Mouse (Mus musculus) left cerebral cortex, postnatal 10 days (tissue): Measurements from ENCODE around the gene Rnf141. TPM values are rescaled to one million over a fixed set of nuclear protein-coding genes. Genes with fewer than 3 reads are reported as not detected.

Experiments
- DNase-seq, 2 experiments: peaks; one replicate each; pipeline ENCODE4 v3.0.0; 2021 to 2022; ENCODE audit warnings: low spot score in 2 of 2, mixed read lengths in 1 of 2; ENCODE audit errors: extremely low spot score in 1 of 2
- intact Hi-C: fragments of 180-260 bp; cut with DNase I; formaldehyde crosslinking; loops from one replicate; pipeline ENCODE4 v1.15.1; 2025
- total RNA-seq, 2 experiments: library from RNA; stranded (reverse); gene quantifications; 2 replicates each; pipeline ENCODE4 v1.2.3; 2021

The Rnf141 gene
- total RNA-seq, 2 experiments from 2014 or later, result 80.4 to 98.7 TPM

DNA sequence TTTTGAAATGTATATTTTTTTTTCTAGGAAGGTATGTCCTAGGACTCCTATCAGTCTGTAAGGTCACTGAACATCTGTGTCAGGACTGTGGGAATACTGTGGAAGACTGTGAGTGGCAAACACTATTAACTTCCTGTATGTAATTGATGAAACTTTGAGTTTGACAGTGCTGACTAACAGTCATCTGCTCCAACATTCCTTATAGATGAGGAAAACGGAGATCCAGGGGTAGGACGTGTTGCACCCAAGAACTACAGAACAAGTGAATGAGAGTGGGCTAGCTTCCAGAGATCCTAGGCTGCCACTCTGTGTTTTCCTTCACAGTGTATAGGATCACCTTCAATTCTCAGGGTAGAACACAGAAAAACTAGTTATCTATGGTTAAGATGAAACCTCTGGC, 3.1 kb upstream of the Rnf141 start:
- intact Hi-C loops, result loop anchor here (10.0 kb wide), 1 partner anchor 167 kb away; no protein-coding TSS in a partner anchor
- no peak for DNase-seq

DNA sequence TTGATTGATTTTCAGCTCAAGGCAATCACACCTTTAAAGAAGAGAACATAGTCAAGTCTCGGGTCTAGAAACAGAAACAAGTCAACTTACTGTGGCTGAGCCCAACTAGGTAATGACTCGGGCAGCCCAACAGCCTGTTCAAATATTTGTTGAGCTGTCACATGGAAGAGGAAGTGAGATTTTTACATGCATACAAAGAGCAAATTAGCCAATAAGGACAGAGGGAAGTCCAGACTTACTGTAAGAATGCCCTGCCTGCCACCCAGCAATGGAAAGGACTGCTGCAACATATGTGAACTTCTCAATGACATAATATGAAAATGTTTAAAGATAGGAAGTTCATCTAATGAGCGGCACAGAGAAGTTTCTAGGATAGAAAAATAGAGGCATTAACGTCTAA, 3.9 kb downstream of the Rnf141 start:
- intact Hi-C loops, result loop anchor here (10.0 kb wide), 1 partner anchor 174 kb away; no protein-coding TSS in a partner anchor
- no peak for DNase-seq

DNA sequence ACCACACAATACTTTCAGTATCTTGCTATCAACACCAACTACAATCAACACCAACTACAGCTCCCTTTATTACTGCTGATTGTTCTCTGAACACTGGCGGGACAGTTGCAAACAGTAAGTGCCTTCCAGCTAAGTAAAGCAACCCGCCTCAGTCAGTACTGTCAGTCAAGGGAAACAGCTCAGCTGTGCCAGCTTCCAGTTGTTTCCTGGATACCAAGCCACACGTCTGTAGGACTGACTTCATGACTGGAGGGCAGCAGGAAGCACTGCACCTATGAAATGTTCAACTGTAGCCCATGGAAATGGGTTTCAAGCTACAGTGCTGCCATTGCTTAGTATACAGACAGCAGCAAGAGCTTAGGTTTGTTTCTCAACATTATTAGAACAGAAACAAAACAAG, 9.7 kb downstream of the Rnf141 start:
- intact Hi-C loops, result no loop called here
- DNase-seq, result no peak

DNA sequence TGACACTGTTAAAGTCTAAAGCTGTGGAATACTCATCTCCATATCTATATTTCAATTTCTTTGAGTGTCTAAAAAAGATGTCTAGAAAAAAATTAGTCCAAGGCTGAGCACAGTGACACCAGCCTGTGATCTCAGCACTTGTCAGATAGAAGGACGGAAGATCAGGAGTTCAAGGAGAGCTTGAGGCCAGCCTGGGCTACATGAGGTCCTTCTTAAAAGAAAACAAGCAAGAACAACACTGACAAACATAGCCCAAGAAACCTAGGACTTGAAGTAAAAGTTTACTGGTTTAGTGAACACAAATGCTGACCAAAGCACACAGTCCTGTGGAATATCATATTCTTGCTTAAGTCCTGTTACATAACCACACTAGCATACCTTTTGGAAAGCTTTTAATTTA, 10.2 kb downstream of the Rnf141 start:
- no peak for DNase-seq
- intact Hi-C loops, result no loop called here

DNA sequence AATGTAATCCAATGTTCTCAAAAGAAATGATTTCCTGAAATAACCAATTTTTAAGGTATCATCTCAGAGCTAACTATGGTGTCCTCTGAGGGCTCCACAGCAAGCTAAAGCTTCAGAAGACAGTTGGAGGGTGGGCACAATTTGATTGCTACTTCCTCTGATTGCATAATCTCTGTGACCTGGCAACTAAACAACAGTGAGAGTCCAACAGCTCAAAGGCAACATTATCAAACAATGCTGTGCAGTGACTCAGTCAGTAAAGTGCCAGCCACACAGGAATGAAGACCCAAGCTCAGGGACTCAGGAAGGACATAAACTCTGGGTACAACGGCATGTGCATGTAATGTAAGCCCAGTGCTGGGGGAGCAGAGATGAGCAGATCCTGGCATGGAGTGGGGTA, 11.2 kb downstream of the Rnf141 start:
- DNase-seq, result no peak

DNA sequence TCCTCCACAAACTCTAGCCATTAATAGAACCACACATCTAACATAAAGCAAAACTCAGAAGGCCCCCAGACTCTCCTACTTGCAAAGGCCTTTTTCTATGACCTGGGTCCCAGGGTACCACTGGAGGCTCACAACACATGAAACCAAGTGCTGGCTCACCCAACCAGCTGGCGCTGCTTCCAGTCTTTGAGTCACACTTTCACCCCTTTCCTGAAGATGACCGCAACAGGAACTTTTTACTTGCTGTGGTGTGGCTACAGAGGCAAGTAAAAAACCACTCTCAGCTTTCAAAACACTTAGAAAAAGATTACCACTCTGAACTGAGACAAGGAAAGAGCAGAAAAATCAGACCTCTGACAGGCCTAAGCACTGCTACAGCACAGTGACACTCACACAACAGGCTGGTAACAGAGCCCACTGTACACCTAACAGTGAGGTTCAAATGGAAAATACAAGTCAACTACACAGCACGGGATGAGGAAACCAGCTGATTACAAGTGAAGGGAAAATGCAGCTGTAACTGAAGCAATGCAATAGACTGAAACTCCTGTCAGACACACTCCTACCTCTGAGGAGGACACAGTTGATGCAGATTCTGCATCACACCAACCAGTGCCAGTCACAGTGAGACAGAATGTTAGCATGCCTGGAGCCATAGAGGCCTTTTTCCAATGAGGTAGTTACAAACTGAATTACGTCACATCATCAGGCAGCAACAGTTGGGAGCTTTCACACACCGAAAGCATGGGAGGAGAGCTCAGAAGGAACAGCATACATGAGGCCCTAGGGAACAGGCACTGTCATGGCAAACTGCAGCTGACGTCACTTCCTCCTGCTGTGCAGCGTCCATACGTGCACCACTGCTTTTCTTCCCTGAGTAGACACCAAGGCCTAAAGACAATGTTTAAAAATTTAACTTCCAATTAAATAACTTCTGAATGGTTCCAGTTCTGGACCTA, 20.0 kb downstream of the Rnf141 start:
- no peak for DNase-seq
- intact Hi-C loops, result no loop called here

More for the DNA sequence above, 11.2 kb downstream of the Rnf141 start:
- intact Hi-C loops, result no loop called here

DNA sequence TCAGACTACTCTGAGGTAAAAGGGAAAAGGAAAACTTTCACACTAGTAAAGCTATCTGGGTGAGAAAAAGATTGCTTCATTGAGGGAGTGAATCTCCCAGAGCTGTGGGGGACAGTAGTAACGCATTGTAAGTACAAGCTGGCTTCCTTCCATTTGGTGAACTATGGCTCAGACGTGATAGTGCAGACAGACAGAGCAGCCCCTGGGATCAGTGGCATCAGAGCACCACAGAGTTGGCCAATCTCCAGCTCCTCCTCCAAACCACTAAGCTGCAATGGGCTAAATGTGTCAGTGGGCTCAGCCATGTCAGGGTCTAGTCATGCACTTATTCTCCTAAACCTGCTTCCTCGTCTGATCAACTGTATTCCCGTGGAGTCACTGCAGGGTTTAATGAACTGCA, 20.7 kb downstream of the Rnf141 start:
- intact Hi-C loops, result no loop called here
- DNase-seq, result no peak

DNA sequence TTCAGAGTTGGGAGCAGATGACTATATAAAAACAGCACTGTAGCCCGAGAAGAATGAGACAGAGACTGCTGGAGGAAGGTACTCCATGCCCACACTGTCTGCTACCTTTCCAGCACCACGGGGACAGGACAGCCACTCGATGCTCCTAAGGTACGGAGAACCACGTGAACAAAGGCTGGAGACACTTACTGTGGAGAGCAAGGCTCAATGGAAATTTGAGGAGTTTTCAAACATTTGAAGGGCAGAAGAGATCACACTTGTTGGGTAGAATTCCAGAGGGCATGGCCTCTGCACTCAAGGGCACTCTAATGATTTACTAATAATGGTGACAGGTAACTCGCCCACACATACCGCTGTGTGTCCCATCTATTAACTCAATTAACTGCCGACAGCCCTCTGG, 21.2 kb downstream of the Rnf141 start:
- intact Hi-C loops, result no loop called here
- no peak for DNase-seq

DNA sequence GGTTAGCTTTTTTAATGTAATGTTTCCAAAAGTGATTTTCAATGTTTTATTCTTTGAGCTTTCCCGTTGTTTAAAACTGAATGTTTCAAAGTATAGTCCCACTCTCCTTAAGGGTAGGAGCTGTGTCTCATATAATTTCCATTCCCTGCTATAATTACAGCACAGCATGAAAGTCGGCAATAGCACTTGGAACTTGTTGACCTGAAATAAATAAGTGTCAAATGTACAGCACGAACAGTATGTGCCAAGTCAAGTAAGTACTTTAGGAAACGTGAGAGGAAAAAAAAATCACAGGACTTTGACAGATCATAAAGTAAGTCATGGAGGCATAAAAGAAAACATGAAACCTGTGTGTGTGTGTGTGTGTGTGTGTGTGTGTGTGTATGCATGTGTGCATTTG, 22.2 kb downstream of the Rnf141 start:
- intact Hi-C loops, result no loop called here
- no peak for DNase-seq

DNA sequence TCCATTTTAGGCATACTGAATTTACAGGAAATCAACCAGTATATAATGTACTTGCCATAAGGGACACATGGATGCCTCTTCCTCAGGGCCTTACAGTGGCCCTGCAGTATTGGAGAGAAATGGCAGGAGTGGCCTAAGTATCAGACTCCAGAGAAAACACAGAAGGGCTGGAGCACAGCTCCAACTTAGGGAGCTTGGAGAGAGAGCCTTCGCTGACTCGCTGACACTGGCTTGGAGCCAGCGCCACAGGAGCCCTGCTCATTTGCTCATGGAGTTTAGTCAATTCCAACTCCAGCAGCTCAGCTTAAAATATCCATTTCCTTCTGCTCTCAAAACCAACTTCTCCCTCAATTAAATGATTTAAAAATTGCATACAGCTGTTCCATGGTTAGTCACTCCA, 22.6 kb downstream of the Rnf141 start:
- intact Hi-C loops, result no loop called here
- DNase-seq, result peak; percentile 35 to 82

DNA sequence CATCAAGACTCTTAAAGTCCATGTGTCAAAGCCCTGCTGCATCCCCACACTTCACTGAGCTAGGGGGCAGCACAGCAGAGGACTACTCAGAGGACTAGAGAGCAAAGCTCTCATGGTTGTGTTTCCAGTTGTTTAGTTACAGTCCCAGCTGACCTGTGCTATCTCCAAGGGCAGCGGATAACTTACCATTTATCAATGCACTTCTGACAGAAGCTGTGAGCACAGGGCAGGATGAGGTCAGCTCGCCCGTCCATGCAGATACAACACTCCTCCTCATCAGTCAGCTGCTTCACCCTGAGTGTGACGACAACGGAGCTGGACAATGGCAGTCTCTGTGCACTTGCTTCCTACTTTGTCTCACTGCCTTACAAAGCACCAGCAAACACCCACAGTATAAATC, 23.2 kb downstream of the Rnf141 start:
- intact Hi-C loops, result no loop called here
- no peak for DNase-seq

DNA sequence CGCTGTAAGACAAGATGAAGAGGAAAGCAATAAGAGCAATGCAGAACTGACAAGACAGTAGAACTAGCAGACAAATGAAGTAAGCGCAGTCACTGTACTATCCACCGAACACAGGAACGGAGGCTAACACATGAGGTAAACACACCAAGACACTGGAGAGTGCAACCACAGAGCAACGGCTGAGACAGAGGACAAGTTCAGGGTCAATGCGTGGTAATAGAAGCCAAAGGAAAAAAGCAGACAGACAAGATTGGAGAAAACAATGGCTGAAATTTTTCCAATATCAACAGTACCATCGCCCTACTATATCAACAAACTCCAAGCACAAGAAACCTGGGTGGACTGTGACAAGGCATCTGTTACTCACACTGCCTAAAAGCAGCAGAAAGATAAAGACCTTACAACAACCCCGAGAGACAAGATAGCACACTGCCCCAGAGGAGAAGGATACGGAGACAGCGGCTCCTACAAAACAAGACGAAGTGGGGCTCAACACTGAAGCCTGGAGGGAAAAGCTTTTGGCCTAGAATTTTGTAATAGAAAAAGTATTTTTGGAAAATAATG, 25.4 kb downstream of the Rnf141 start:
- DNase-seq, result no peak
- intact Hi-C loops, result no loop called here

DNA sequence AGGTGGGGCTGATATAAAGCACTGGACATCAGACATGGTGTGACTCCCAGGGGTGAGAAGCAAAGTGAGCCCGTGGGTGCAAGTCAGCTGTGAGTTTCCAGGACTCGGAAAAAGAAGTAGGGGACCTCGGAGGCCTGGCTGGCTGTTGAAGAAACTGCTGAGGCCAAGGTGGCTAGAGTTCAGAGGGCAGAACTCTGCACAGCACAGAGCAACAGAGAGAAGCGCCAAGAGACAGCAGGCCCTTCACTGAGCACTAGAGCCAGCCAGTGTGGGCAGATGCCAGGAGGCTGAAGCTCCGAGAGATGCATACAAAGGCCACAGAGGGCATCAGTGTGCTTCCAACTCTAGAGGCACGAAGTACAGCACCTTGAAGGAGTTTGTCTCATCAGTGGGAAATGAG, 26.1 kb downstream of the Rnf141 start:
- intact Hi-C loops, result no loop called here
- no peak for DNase-seq

DNA sequence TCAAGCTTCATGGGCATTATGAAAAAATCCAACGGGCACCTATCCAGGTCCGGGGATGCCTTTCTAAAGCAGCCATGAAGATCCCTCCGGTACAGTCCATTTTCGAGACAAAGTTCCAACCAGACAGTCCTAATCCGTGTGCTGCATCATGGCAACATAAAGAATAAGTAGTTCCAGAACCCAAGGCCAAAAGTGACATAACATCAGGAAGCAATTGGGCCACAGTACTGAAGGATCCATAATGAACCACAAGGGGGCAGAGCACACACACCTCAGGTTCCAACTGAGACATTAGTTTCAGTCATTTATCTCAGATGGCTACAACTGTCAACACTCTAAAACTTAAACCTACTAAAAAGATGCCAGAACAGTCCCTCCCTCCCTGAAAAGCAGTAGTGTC, 28.2 kb downstream of the Rnf141 start:
- DNase-seq, result peak in 1 of 2 experiments; percentile 62
- intact Hi-C loops, result loop anchor here (1.0 to 2.0 kb wide), 2 partner anchors 115 to 199 kb away; no protein-coding TSS in a partner anchor

DNA sequence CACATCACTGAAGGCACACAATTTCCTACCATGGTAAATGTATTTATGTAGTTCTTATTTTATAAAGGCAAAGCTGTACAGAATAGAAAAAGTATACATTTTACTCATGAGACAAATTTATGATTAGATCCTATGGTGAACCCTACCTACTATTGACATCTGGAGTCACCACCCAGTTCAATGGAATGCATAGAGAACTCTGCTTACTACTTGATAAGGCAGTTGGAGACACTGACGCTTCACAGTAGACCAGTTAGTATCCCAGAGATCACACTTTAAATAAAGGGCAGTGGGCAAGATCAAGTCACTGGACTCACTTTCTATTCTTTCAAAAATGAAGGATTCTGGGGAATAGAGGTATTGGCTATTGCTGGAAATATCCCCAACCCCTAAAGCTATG, 30.3 kb downstream of the Rnf141 start:
- DNase-seq, result no peak
- intact Hi-C loops, result no loop called here

DNA sequence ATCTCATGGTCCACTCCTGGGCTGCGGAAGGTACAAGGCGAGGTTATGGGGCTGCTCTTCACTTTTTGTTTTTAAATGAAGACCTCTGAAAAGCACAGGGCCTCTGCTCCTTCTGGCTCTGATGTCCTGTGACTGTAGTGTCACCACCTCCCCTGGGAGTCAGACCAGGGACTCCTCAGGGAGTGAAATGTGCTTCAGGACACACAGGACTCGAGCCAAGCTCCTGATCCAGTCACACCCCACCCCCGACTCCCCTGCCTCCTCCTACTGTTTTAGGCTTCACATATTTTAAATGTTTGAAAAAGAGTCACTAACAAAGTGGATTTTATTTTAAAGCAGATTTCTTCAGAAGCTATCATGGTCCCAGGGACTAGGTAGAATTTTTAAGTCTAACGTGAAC, 32.7 kb downstream of the Rnf141 start:
- peak in 1 of 2 experiments; percentile 55 for DNase-seq
- intact Hi-C loops, result no loop called here

DNA sequence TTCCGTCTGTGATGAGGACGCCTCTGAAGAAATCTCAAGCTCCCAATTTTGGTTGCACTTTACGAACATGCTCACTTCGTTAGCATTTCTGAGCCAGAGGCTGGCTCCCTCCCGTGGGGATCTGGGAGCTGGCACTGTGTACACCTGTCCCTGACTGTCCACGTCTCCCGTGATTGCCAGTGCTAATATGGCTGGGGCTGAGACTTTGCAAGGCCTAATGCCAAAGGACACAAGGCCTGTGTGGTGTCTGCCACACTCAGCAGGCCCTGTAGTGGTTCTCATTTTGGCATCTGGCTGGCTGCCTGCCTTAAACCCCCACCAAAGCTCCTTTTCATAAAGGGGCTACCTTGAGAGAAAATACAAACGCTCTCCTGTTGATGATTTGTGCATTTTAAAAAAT, 33.3 kb downstream of the Rnf141 start:
- DNase-seq, result no peak
- intact Hi-C loops, result no loop called here

DNA sequence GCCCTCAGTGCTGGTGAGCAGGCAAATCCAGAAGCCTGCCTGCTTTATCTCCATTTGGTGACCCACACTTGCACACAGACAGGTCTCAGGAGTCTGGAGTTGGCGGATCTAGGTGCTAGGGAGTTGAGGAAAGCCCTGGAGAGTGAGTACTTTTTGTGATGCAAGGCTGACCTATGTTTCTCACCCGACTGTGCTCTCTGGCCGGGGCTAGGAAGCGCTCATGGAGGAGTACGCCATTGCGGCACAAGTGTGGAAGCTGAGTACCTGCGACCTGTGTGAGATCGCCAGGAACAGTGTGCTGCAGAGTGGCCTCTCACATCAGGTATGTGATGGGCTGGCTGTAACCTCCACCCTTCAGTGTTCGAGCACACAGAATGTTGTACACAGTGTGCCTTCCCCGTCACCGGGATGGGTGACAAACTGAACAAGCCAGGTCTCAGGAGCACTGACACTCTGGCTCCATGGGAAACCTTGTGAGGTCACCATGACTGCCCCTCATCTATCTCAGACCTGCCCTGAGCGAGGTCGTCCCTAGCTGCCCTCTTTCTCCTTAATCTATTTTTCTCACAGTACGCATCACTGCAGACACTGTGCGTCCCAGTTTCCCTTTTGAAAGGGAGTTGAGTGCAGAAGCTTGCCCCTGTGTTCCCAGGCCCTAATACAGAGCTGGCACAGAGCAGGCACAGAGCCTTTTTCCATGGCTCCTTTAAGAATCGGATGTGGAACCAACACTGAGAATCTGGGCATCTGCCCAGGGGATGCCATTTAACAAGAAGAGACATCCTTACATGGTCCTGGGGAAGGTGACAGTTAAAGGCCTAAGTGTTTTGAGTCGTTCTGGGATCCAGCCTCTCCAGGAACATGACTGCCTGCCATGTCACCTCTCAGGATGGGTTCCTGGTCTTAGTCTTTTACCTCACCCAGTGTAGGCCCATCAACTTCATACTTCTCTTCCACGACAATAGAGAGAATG, 34.4 kb downstream of the Rnf141 start:
- no peak for DNase-seq
- intact Hi-C loops, result no loop called here

DNA sequence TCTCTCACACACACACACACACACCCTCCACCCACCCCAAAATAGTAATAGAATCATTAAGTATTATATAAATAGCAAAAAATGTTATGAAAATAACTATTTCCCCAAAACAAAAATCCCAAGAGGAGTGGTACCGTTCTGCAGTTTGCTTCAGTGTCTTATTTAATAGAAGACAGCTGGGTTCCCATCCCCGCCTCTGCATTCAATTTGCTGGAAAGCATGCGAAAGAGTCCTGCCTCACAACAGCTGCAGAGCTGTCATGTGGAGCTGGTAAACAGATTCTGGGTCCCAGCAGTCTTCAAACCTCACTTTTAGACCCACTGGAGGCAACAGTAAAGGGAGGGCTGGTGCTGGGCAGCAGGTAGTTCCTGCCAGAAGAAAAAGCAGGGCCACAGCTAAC, 35.3 kb downstream of the Rnf141 start:
- DNase-seq, result no peak
- intact Hi-C loops, result no loop called here
